Mouse (Mus musculus): ENCODE data around the gene Ptpn13. TPM values are rescaled to one million over a fixed set of nuclear protein-coding genes. Genes with fewer than 3 reads are reported as not detected.

Gene Ptpn13
- total and polyA plus RNA-seq, 3 experiments: 15.1 to 43.6 (median 15.5) TPM

- H3K9ac ChIP-seq (ENCODE audit: control insufficient read depth, low read depth, low read length, poor library complexity, severe bottlenecking): no peak overlapping the region
- TF ChIP-seq E2F4 (IDR thresholded peaks at IDR 0.05; ENCODE audit: borderline replicate concordance, low read depth, low read length) (no peak), USF2 (IDR thresholded peaks at IDR 0.05; ENCODE audit: borderline replicate concordance in 1 of 2, insufficient read depth in 1 of 2, low read depth in 1 of 2, low read length in 2 of 2) (no peak), ELF1 (IDR thresholded peaks at IDR 0.05; ENCODE audit: low read depth, low read length) (no peak), RCOR1 (IDR thresholded peaks at IDR 0.05; ENCODE audit: low read depth, low read length) (no peak), GABPA (IDR thresholded peaks at IDR 0.05; ENCODE audit: low read depth, low read length) (no peak), GATA1 (IDR thresholded peaks at IDR 0.05; ENCODE audit: low read depth, low read length) (peak; percentile 49; the same call in 1 of the 2 replicates), USF1 (IDR thresholded peaks at IDR 0.05; ENCODE audit: low read depth, low read length) (no peak), MEF2A (IDR thresholded peaks at IDR 0.05; ENCODE audit: extremely low read depth, insufficient replicate concordance, low read depth, low read length, poor library complexity, severe bottlenecking) (no peak), UBTF (IDR thresholded peaks at IDR 0.05; ENCODE audit: borderline replicate concordance, insufficient read depth, low read depth, low read length) (no peak), SMC3 (IDR thresholded peaks at IDR 0.05; ENCODE audit: low read depth, low read length) (peak; percentile 61), POLR2A (IDR thresholded peaks at IDR 0.05; ENCODE audit: control insufficient read depth in 1 of 2, insufficient read depth in 1 of 2, low read depth in 1 of 2, low read length in 2 of 2, poor library complexity in 1 of 2) (no peak), MAZ (IDR thresholded peaks at IDR 0.05; ENCODE audit: low read depth, low read length) (no peak), RAD21 (IDR thresholded peaks at IDR 0.05; ENCODE audit: low read depth, low read length) (peak; percentile 68), EP300 (IDR thresholded peaks at IDR 0.05; ENCODE audit: low read depth in 1 of 2, low read length in 2 of 2) (no peak), JUND (IDR thresholded peaks at IDR 0.05; ENCODE audit: low read depth, low read length) (no peak), TBP (IDR thresholded peaks at IDR 0.05; ENCODE audit: low read depth, low read length) (no peak), CTCF (IDR thresholded peaks at IDR 0.05 in 2 of 3, conservative IDR thresholded peaks at IDR 0.05 in 1 of 3; ENCODE audit: control insufficient read depth in 1 of 3, insufficient read depth in 1 of 3, low read depth in 2 of 3, low read length in 3 of 3, poor library complexity in 1 of 3, severe bottlenecking in 1 of 3) (peak in 2 of 3 experiments; percentile 3 to 65; a peak in 2 of 6 replicates)
- no peaks in the 10 kb centered on the region for H3K27me3 ChIP-seq (ENCODE audit: control insufficient read depth in 1 of 2, insufficient read depth in 2 of 2, low read length in 2 of 2)
Measured at GRCm38 (mm10) chr5:103456794-103457193, 31.8 kb downstream of the Ptpn13 start.

GRCm38 (mm10) chr5:103458411-103458810 lies 33.4 kb downstream of the Ptpn13 start:
- Histone ChIP-seq H3K36me3 (ENCODE audit: control insufficient read depth in 1 of 2, insufficient read depth in 2 of 2, low read length in 2 of 2) (no peaks in the 10 kb centered on the region; a peak in 1 of 4 replicates), H3K4me1 (ENCODE audit: control insufficient read depth in 1 of 2, insufficient read depth in 2 of 2, low read length in 2 of 2) (peaks cover 2 to 3% of the 10 kb centered on the region in 2 experiments; a peak in 2 of 4 replicates), H3K9me3 (replicated peaks; ENCODE audit: insufficient read depth, low read length) (no peaks in the 10 kb centered on the region), H3K4me3 (ENCODE audit: control insufficient read depth in 1 of 2, insufficient read depth in 1 of 2, low read depth in 2 of 2, low read length in 2 of 2) (no peak overlapping the region), H3K27ac (ENCODE audit: control insufficient read depth, low read depth, low read length) (no peak overlapping the region), H3K9ac (ENCODE audit: control insufficient read depth, low read depth, low read length, poor library complexity, severe bottlenecking) (no peak overlapping the region), H3K79me2 (ENCODE audit: control insufficient read depth, insufficient read depth, low read length, poor library complexity) (peaks cover 4% of the 10 kb centered on the region; the same call in 1 of the 2 replicates), H3K27me3 (ENCODE audit: control insufficient read depth in 1 of 2, insufficient read depth in 2 of 2, low read length in 2 of 2) (no peaks in the 10 kb centered on the region)
- TF ChIP-seq TBP (IDR thresholded peaks at IDR 0.05; ENCODE audit: low read depth, low read length) (no peak), MAX (IDR thresholded peaks at IDR 0.05; ENCODE audit: low read length) (no peak), ZNF384 (IDR thresholded peaks at IDR 0.05; ENCODE audit: low read depth, low read length) (no peak), MAZ (IDR thresholded peaks at IDR 0.05; ENCODE audit: low read depth, low read length) (no peak), UBTF (IDR thresholded peaks at IDR 0.05; ENCODE audit: borderline replicate concordance, insufficient read depth, low read depth, low read length) (no peak), CTCF (IDR thresholded peaks at IDR 0.05 in 2 of 3, conservative IDR thresholded peaks at IDR 0.05 in 1 of 3; ENCODE audit: control insufficient read depth in 1 of 3, insufficient read depth in 1 of 3, low read depth in 2 of 3, low read length in 3 of 3, poor library complexity in 1 of 3, severe bottlenecking in 1 of 3) (no peak), GABPA (IDR thresholded peaks at IDR 0.05; ENCODE audit: low read depth, low read length) (no peak), NELFE (IDR thresholded peaks at IDR 0.05; ENCODE audit: low read depth, low read length) (no peak), CHD2 (IDR thresholded peaks at IDR 0.05; ENCODE audit: low read length) (no peak), CHD1 (IDR thresholded peaks at IDR 0.05; ENCODE audit: low read depth, low read length) (no peak), ZC3H11A (IDR thresholded peaks at IDR 0.05; ENCODE audit: low read depth, low read length) (no peak), USF2 (IDR thresholded peaks at IDR 0.05; ENCODE audit: borderline replicate concordance in 1 of 2, insufficient read depth in 1 of 2, low read depth in 1 of 2, low read length in 2 of 2) (no peak)
- no peak for DNase-seq (ENCODE audit: low read depth, low spot score)

More at GRCm38 (mm10) chr5:103456794-103457193, 31.8 kb downstream of the Ptpn13 start:
- Histone ChIP-seq H3K4me3 (ENCODE audit: control insufficient read depth in 1 of 2, insufficient read depth in 1 of 2, low read depth in 2 of 2, low read length in 2 of 2) (no peak overlapping the region), H3K9me3 (replicated peaks; ENCODE audit: insufficient read depth, low read length) (no peaks in the 10 kb centered on the region), H3K79me2 (ENCODE audit: control insufficient read depth, insufficient read depth, low read length, poor library complexity) (peaks cover 4% of the 10 kb centered on the region; the same call in 1 of the 2 replicates), H3K4me1 (ENCODE audit: control insufficient read depth in 1 of 2, insufficient read depth in 2 of 2, low read length in 2 of 2) (peaks cover 2 to 3% of the 10 kb centered on the region in 2 experiments; a peak in 2 of 4 replicates), H3K36me3 (ENCODE audit: control insufficient read depth in 1 of 2, insufficient read depth in 2 of 2, low read length in 2 of 2) (no peaks in the 10 kb centered on the region; a peak in 1 of 4 replicates), H3K27ac (ENCODE audit: control insufficient read depth, low read depth, low read length) (no peak overlapping the region)
- peak; percentile 50 for DNase-seq (ENCODE audit: low read depth, low spot score)

Measured in MEL (cell line).